25 mouse cellular contexts compared by ENCODE assay signal in the genomic region with DNA sequence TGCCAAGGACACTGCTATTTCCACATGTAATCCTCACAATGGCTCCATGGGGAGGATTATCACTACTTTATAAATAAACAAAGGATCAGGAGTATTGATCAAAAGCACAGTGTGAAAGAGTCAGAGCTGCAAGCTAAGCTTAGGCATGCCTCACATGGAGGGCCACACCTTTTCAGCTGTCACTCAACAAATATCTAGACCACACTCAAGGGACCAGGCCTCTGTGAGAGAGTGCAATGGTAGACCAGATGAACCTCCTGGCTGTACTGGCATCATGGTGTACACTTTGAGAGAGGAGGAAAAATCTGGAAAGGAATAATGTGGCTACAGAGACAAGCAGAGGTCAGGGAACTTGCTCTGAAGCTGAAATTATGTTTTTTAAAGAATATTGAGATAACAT.
A peak's percentile ranks its signal among the peaks of the same experiment; 100 is the strongest.
DNase-seq lines count a peak whose midpoint lies in the region; ATAC-seq and TF ChIP-seq lines count a peak whose summit lies in the region.
"Had no signal": no experiment of that assay in that cellular context is flagged by ENCODE, and none has a peak within 500 bp of the region (broad histone marks: within the 10 kb centered on the region; RNA-seq: fewer than 3 reads in every experiment).

No protein-coding gene starts in this region.

- no peaks in the 10 kb centered on the region for H3K9me3 ChIP-seq in liver, embryonic 11.5 days (ENCODE audit: control insufficient read depth, low read length)
- H3K9me3 ChIP-seq in liver, embryonic 14.5 days (ENCODE audit: control insufficient read depth, low read length): no peaks in the 10 kb centered on the region
- no peaks in the 10 kb centered on the region for H3K9me3 ChIP-seq in liver, postnatal 0 days (ENCODE audit: low read length)
- H3K9me3 ChIP-seq: embryonic facial prominence, embryonic 12.5 days; embryonic facial prominence, embryonic 15.5 days; forebrain, embryonic 12.5 days; forebrain, embryonic 15.5 days; G1E; heart, embryonic 10.5 days; hindbrain, embryonic 12.5 days; hindbrain, embryonic 15.5 days had no signal

- H3K4me3 ChIP-seq in liver, embryonic 11.5 days (ENCODE audit: low read depth, low read length): no peak overlapping the region
- H3K4me3 ChIP-seq in liver, embryonic 14.5 days (ENCODE audit: insufficient read depth in 1 of 2, low read depth in 2 of 2, low read length in 2 of 2): no peak overlapping the region
- H3K4me3 ChIP-seq in liver, postnatal 0 days (ENCODE audit: low read depth, low read length): no peak overlapping the region
- H3K4me3 ChIP-seq: embryonic facial prominence, embryonic 12.5 days; embryonic facial prominence, embryonic 15.5 days; forebrain, embryonic 12.5 days; forebrain, embryonic 15.5 days; heart, adult 2 months; heart, embryonic 10.5 days; hindbrain, embryonic 12.5 days; hindbrain, embryonic 15.5 days had no signal

- H3K9ac ChIP-seq in liver, embryonic 11.5 days (ENCODE audit: low read depth, low read length): no peak overlapping the region
- H3K9ac ChIP-seq in liver, embryonic 14.5 days (replicated peaks): no peak overlapping the region
- H3K9ac ChIP-seq in liver, postnatal 0 days (replicated peaks): no peak overlapping the region
- H3K9ac ChIP-seq: embryonic facial prominence, embryonic 12.5 days; embryonic facial prominence, embryonic 15.5 days; forebrain, embryonic 12.5 days; forebrain, embryonic 15.5 days; hindbrain, embryonic 12.5 days; hindbrain, embryonic 15.5 days had no signal

- H3K4me2 ChIP-seq in liver, embryonic 11.5 days: no peak overlapping the region
- no peak overlapping the region for H3K4me2 ChIP-seq in liver, embryonic 14.5 days (ENCODE audit: low read depth)
- H3K4me2 ChIP-seq in liver, postnatal 0 days (ENCODE audit: low read depth, low read length): no peak overlapping the region
- H3K4me2 ChIP-seq: embryonic facial prominence, embryonic 12.5 days; embryonic facial prominence, embryonic 15.5 days; forebrain, embryonic 12.5 days; forebrain, embryonic 15.5 days; hindbrain, embryonic 12.5 days; hindbrain, embryonic 15.5 days had no signal

- 0 out of 2 replicates have a peak, but pooled peaks have one; percentile 46 for ATAC-seq in erythroid progenitor cell, adult 5-6 weeks (replicated peaks; ENCODE audit: low FRiP score, poor library complexity, severe bottlenecking)
- ATAC-seq in liver, embryonic 11.5 days (replicated peaks; ENCODE audit: low FRiP score): peak; percentile 67
- ATAC-seq in liver, embryonic 14.5 days (ENCODE audit: insufficient read depth): peak; percentile 47
- no peak; the same call in 1 of the 2 replicates for ATAC-seq in liver, postnatal 0 days
- ATAC-seq in megakaryocyte, adult 5-6 weeks (ENCODE audit: poor library complexity, severe bottlenecking): no peak
- ATAC-seq: forebrain, embryonic 15.5 days; Patski had no signal

- DNase-seq in liver, embryonic 11.5 days (ENCODE audit: low spot score): no peak
- DNase-seq in liver, embryonic 14.5 days (ENCODE audit: low read depth in 3 of 3, low spot score in 3 of 3): peak in 1 of 3 experiments; percentile 11
- no peak for DNase-seq in liver, postnatal 0 days
- no peak for DNase-seq in ovary, adult 18-20 months (ENCODE audit: low spot score)
- DNase-seq in frontal cortex, adult 2 months (ENCODE audit: extremely low spot score in 1 of 2, low spot score in 1 of 2): no peak
- DNase-seq: adrenal gland, postnatal 10 days; adrenal gland, postnatal 36 days; B cell, adult 2 months; cerebellum, adult 2 months; cerebellum, adult 9-11 months; cerebellum, postnatal 25 days; gastrocnemius, postnatal 10 days; gastrocnemius, postnatal 36 days; heart, adult 2 months had no signal

- H3K36me3 ChIP-seq in liver, embryonic 11.5 days (ENCODE audit: control insufficient read depth, insufficient read depth, low read length): no peaks in the 10 kb centered on the region
- H3K36me3 ChIP-seq in liver, embryonic 14.5 days (replicated peaks; ENCODE audit: control insufficient read depth, insufficient read depth, low read depth): no peaks in the 10 kb centered on the region
- H3K36me3 ChIP-seq in liver, postnatal 0 days (replicated peaks; ENCODE audit: insufficient read depth, low read length): no peaks in the 10 kb centered on the region
- H3K36me3 ChIP-seq: embryonic facial prominence, embryonic 12.5 days; embryonic facial prominence, embryonic 15.5 days; forebrain, embryonic 12.5 days; forebrain, embryonic 15.5 days; G1E; heart, embryonic 10.5 days; hindbrain, embryonic 12.5 days; hindbrain, embryonic 15.5 days had no signal

- no peak for TF ChIP-seq EP300 in liver, embryonic 14.5 days (IDR thresholded peaks at IDR 0.05; ENCODE audit: low read depth)
- TF ChIP-seq EP300 in liver, postnatal 0 days (IDR thresholded peaks at IDR 0.05; ENCODE audit: low read depth): no peak

- H3K27ac ChIP-seq in liver, embryonic 11.5 days (ENCODE audit: low read depth, low read length): no peak overlapping the region
- peak overlapping the region; percentile 78 for H3K27ac ChIP-seq in liver, embryonic 14.5 days
- H3K27ac ChIP-seq in liver, postnatal 0 days (ENCODE audit: low read depth): peak overlapping the region; percentile 40; the same call in 1 of the 2 replicates
- H3K27ac ChIP-seq: embryonic facial prominence, embryonic 12.5 days; embryonic facial prominence, embryonic 15.5 days; forebrain, embryonic 12.5 days; forebrain, embryonic 15.5 days; heart, adult 2 months; heart, embryonic 10.5 days; hindbrain, embryonic 12.5 days; hindbrain, embryonic 15.5 days had no signal

- no peaks in the 10 kb centered on the region for H3K27me3 ChIP-seq in liver, embryonic 11.5 days (replicated peaks; ENCODE audit: control insufficient read depth, insufficient read depth, low read length)
- no peaks in the 10 kb centered on the region for H3K27me3 ChIP-seq in liver, embryonic 14.5 days (ENCODE audit: control insufficient read depth, insufficient read depth, low read length)
- no peaks in the 10 kb centered on the region for H3K27me3 ChIP-seq in liver, postnatal 0 days (ENCODE audit: insufficient read depth, low read length)
- H3K27me3 ChIP-seq: embryonic facial prominence, embryonic 12.5 days; embryonic facial prominence, embryonic 15.5 days; forebrain, embryonic 12.5 days; forebrain, embryonic 15.5 days; hindbrain, embryonic 12.5 days; hindbrain, embryonic 15.5 days; Patski had no signal

- no peak for TF ChIP-seq CTCF in liver, embryonic 14.5 days (IDR thresholded peaks at IDR 0.05; ENCODE audit: low read depth)
- TF ChIP-seq CTCF in liver, postnatal 0 days (IDR thresholded peaks at IDR 0.05; ENCODE audit: low read depth): no peak

- H3K4me1 ChIP-seq in liver, embryonic 11.5 days (replicated peaks; ENCODE audit: control insufficient read depth, insufficient read depth, low read length): no peaks in the 10 kb centered on the region
- peaks cover 26 to 39% of the 10 kb centered on the region in 2 experiments for H3K4me1 ChIP-seq in liver, embryonic 14.5 days (replicated peaks; ENCODE audit: control insufficient read depth in 2 of 2, insufficient read depth in 2 of 2, low read length in 1 of 2)
- H3K4me1 ChIP-seq in liver, postnatal 0 days (ENCODE audit: insufficient read depth): peaks cover 9% of the 10 kb centered on the region; the same call in 1 of the 2 replicates
- H3K4me1 ChIP-seq: embryonic facial prominence, embryonic 12.5 days; embryonic facial prominence, embryonic 15.5 days; forebrain, embryonic 12.5 days; forebrain, embryonic 15.5 days; hindbrain, embryonic 12.5 days; hindbrain, embryonic 15.5 days had no signal

Comparison
In these comparisons a context has a peak if more than half of its experiments do, and no peak if none do; other contexts are left out.
1. ATAC-seq: peak in erythroid progenitor cell, adult 5-6 weeks (single experiment), liver, embryonic 11.5 days (single experiment) and liver, embryonic 14.5 days (single experiment); none in liver, postnatal 0 days (single experiment) and megakaryocyte, adult 5-6 weeks (single experiment).